Mouse (Mus musculus): ENCODE results near the gene Aaas. TPM values are rescaled to one million over a fixed set of nuclear protein-coding genes. Genes with fewer than 3 reads are reported as not detected.

Gene Aaas
- polyA plus RNA-seq, 1 experiment from 2014 or later: 74.7 TPM

DNA sequence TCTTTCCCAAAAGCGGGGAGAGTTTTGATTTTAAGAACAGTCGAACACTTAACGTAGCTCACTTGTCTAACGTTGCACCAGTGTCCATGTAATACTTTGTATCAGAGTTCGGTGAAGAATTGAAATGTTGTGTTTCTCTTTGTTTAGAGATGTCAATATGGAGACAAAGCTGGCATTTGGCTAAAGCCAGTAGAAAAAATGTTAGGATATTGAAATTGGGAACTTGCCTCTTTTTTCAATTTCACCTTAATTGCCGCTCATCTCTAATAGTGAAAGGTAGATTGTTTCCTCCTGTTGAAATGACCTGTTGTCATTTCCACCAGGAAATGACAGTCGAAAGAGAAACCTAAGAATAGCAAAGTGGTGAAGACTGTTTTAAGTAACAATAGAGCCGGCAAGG, 23.7 kb downstream of the Aaas start:
- H3K4me2 ChIP-seq: peak overlapping the region; percentile 73
- ATAC-seq: no peak
- H3K27ac ChIP-seq: no peak overlapping the region
- no peaks in the 10 kb centered on the region for H3K27me3 ChIP-seq (replicated peaks)
- H3K4me1 ChIP-seq: peaks cover 27% of the 10 kb centered on the region
- peaks cover 57% of the 10 kb centered on the region for H3K36me3 ChIP-seq
- H3K4me3 ChIP-seq: peak overlapping the region; percentile 75
- 50% methylated on average over 8 of the region's 8 CpGs for WGBS (ENCODE audit: insufficient replicate concordance)
- H3K9me3 ChIP-seq (replicated peaks): no peaks in the 10 kb centered on the region
- peak overlapping the region; percentile 78 for H3K9ac ChIP-seq

DNA sequence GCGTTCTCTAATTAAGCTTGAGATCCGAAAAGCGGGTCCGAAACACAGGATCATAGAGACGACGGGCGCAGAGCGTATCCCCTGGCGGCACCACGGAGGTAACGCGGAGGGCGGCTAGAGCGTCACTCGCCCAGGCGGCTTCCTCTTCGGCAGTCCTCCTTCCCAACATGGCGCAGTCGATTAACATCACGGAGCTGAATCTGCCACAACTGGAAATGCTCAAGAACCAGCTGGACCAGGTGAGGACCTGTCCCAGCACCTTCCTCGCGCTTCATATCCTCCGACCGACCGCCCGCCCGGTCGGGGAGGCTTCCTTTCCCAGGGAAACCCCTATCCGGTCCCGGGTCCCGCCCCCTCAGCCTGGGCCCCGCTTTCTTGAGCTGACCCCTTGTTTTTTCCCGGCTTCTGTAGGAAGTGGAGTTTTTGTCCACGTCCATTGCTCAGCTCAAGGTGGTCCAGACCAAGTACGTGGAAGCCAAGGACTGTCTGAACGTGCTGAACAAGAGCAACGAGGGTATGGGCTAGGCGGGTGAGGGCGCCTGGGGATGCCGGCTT, 24.5 kb downstream of the Aaas start, which contains the start of gene Pfdn5:
Gene Pfdn5 (plus strand): TSS at position 95 of the 555 bp plus-strand sequence.
- peak within 1 kb of the TSS; percentile 72 for H3K27ac ChIP-seq
- peak; percentile 91 for ATAC-seq
- peak within 1 kb of the TSS; percentile 75 for H3K4me3 ChIP-seq
- H3K9me3 ChIP-seq (replicated peaks): no peaks in the 10 kb centered on the region
- peaks cover 65% of the 10 kb centered on the region for H3K36me3 ChIP-seq
- H3K9ac ChIP-seq: peak within 1 kb of the TSS; percentile 78
- H3K4me2 ChIP-seq: peak within 1 kb of the TSS; percentile 73
- peaks cover 23% of the 10 kb centered on the region for H3K4me1 ChIP-seq
- H3K27me3 ChIP-seq (replicated peaks): no peaks in the 10 kb centered on the region
- under 1% methylated on average over 40 of the region's 40 CpGs for WGBS (ENCODE audit: insufficient replicate concordance)

GRCm38 (mm10) chr15:102324654-102325473, 25.7 kb downstream of the Aaas start:
- Histone ChIP-seq H3K27me3 (replicated peaks) (no peaks in the 10 kb centered on the region), H3K27ac (peak overlapping the region; percentile 49; the same call in 1 of the 2 replicates), H3K36me3 (peaks cover 68% of the 10 kb centered on the region), H3K4me3 (peak overlapping the region; percentile 75), H3K9me3 (replicated peaks) (no peaks in the 10 kb centered on the region), H3K4me1 (peaks cover 18% of the 10 kb centered on the region), H3K9ac (no peak overlapping the region), H3K4me2 (peak overlapping the region; percentile 73)
- no peak for ATAC-seq
- WGBS (ENCODE audit: insufficient replicate concordance): 72% methylated on average over 12 of the region's 12 CpGs

- H3K4me1 ChIP-seq: no peaks in the 10 kb centered on the region
- no peak overlapping the region for H3K4me2 ChIP-seq
- no peak overlapping the region for H3K4me3 ChIP-seq
- no peak for ATAC-seq
- H3K27me3 ChIP-seq (replicated peaks): no peaks in the 10 kb centered on the region
- H3K36me3 ChIP-seq: peaks cover 98% of the 10 kb centered on the region
- H3K9me3 ChIP-seq (replicated peaks): no peaks in the 10 kb centered on the region
- 79% methylated on average over 6 of the region's 6 CpGs for WGBS (ENCODE audit: insufficient replicate concordance)
- no peak overlapping the region for H3K9ac ChIP-seq
- no peak overlapping the region for H3K27ac ChIP-seq
Measured at GRCm38 (mm10) chr15:102316263-102316662, 34.3 kb downstream of the Aaas start.

DNA sequence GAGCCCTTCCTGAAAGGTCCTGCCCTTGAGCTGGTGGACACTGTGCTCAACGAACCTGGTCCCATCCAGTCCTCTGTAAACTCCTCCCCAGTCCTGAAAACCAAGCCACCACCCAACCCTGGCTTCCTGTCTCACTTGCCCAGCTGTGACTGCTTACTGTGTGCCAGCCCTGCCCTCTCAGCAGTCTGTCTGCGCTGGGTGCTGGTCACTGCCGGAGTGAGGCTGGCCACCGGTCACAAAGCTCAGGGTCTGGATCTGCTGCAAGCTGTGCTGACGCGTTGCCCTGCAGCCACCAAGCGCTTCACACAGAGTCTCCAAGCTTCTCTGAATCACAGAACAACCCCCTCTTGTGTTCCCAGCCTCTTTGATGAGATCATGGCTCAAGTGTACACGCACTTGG, 35.3 kb downstream of the Aaas start:
- no peak for ATAC-seq
- no peaks in the 10 kb centered on the region for H3K9me3 ChIP-seq (replicated peaks)
- no peaks in the 10 kb centered on the region for H3K4me1 ChIP-seq
- H3K9ac ChIP-seq: no peak overlapping the region
- no peak overlapping the region for H3K27ac ChIP-seq
- no peak overlapping the region for H3K4me2 ChIP-seq
- peaks cover 98% of the 10 kb centered on the region for H3K36me3 ChIP-seq
- H3K27me3 ChIP-seq (replicated peaks): no peaks in the 10 kb centered on the region
- H3K4me3 ChIP-seq: no peak overlapping the region
- WGBS (ENCODE audit: insufficient replicate concordance): 90% methylated on average over 8 of the region's 8 CpGs

- Histone ChIP-seq H3K27ac (no peak overlapping the region), H3K4me3 (no peak overlapping the region), H3K9me3 (replicated peaks) (no peaks in the 10 kb centered on the region), H3K9ac (no peak overlapping the region), H3K4me1 (no peaks in the 10 kb centered on the region), H3K36me3 (peaks cover 98% of the 10 kb centered on the region), H3K4me2 (no peak overlapping the region), H3K27me3 (replicated peaks) (no peaks in the 10 kb centered on the region)
- ATAC-seq: no peak
Measured at GRCm38 (mm10) chr15:102311489-102311888, 39.1 kb downstream of the Aaas start.

- H3K4me2 ChIP-seq: no peak overlapping the region
Measured at GRCm38 (mm10) chr15:102310074-102310845, 40.3 kb downstream of the Aaas start.

GRCm38 (mm10) chr15:102308717-102309116, 41.9 kb downstream of the Aaas start:
- Histone ChIP-seq H3K27ac (no peak overlapping the region), H3K9ac (no peak overlapping the region), H3K27me3 (replicated peaks) (no peaks in the 10 kb centered on the region), H3K4me3 (no peak overlapping the region), H3K9me3 (replicated peaks) (no peaks in the 10 kb centered on the region), H3K4me1 (peaks cover 3% of the 10 kb centered on the region; the same call in 1 of the 2 replicates), H3K36me3 (peaks cover 98% of the 10 kb centered on the region), H3K4me2 (no peak overlapping the region)
- no peak for ATAC-seq
- WGBS (ENCODE audit: insufficient replicate concordance): 87% methylated on average over 9 of the region's 9 CpGs

More at GRCm38 (mm10) chr15:102310074-102310845, 40.3 kb downstream of the Aaas start:
- 85% methylated on average over 10 of the region's 10 CpGs for WGBS (ENCODE audit: insufficient replicate concordance)
- H3K36me3 ChIP-seq: peaks cover 98% of the 10 kb centered on the region
- no peak for ATAC-seq
- no peak overlapping the region for H3K27ac ChIP-seq
- H3K4me1 ChIP-seq: peaks cover 3% of the 10 kb centered on the region; the same call in 1 of the 2 replicates
- H3K27me3 ChIP-seq (replicated peaks): no peaks in the 10 kb centered on the region
- H3K9me3 ChIP-seq (replicated peaks): no peaks in the 10 kb centered on the region
- no peak overlapping the region for H3K9ac ChIP-seq
- no peak overlapping the region for H3K4me3 ChIP-seq

GRCm38 (mm10) chr15:102302542-102302941, 48.0 kb downstream of the Aaas start:
- H3K4me2 ChIP-seq: no peak overlapping the region
- no peaks in the 10 kb centered on the region for H3K27me3 ChIP-seq (replicated peaks)
- H3K27ac ChIP-seq: no peak overlapping the region
- no peak overlapping the region for H3K4me3 ChIP-seq
- 86% methylated on average over 6 of the region's 6 CpGs for WGBS (ENCODE audit: insufficient replicate concordance)
- H3K36me3 ChIP-seq: peaks cover 96% of the 10 kb centered on the region
- H3K9me3 ChIP-seq (replicated peaks): no peaks in the 10 kb centered on the region
- no peak overlapping the region for H3K9ac ChIP-seq
- no peak for ATAC-seq
- peaks cover 25% of the 10 kb centered on the region for H3K4me1 ChIP-seq

- H3K4me3 ChIP-seq: peak overlapping the region; percentile 99
- 3% methylated on average over 24 of the region's 24 CpGs for WGBS (ENCODE audit: insufficient replicate concordance)
- peak overlapping the region; percentile 87 for H3K4me2 ChIP-seq
- H3K27me3 ChIP-seq (replicated peaks): no peaks in the 10 kb centered on the region
- peaks cover 53% of the 10 kb centered on the region for H3K4me1 ChIP-seq
- peaks cover 39% of the 10 kb centered on the region for H3K36me3 ChIP-seq
- ATAC-seq: peak; percentile 48; the same call in 1 of the 2 replicates
- no peaks in the 10 kb centered on the region for H3K9me3 ChIP-seq (replicated peaks)
- H3K27ac ChIP-seq: peak overlapping the region; percentile 81
- peak overlapping the region; percentile 88 for H3K9ac ChIP-seq
Measured at GRCm38 (mm10) chr15:102296368-102297006, 54.1 kb downstream of the Aaas start.

DNA sequence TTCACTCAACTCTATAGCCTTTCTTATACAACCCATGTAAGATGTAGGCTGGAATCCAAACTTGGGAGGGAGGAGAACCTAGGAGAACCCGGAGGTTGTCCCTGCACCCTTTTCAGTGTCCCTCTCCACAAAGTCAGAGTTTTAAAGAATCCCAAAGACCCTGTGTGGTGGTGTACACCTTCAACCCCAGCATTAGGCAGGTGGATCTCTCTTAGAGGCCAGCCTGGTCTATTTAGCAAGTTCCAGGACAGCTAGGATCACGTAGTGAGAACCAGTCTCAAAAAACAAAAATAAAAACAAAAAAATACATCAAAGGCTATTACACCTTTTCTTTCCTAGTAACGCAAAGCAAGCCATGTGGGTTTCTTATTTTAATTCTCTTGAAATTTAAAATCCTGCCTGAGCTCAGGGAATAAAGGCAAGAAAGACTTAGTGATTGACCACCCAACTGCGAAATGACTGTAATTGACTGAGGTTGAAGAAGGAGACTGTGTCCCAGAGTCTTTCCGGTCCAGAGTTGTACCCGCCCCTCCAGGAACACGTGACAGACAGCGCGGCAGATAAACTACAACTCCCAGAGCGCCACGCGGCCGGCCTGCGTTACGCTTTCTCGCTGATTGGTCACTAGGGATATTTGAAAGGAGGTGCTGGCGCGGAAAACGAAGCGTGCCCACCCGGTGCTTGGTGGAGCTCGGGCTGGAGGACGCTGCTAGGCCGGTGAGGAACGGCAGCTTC, 54.8 kb downstream of the Aaas start, which contains the start of gene Espl1:
Gene Espl1 (plus strand): TSS at position 634 of the 735 bp plus-strand sequence.
- H3K9me3 ChIP-seq (replicated peaks): no peaks in the 10 kb centered on the region
- peak within 1 kb of the TSS; percentile 81 for H3K27ac ChIP-seq
- 7% methylated on average over 25 of the region's 25 CpGs for WGBS (ENCODE audit: insufficient replicate concordance)
- peak within 1 kb of the TSS; percentile 88 for H3K9ac ChIP-seq
- H3K4me2 ChIP-seq: peak within 1 kb of the TSS; percentile 87
- H3K27me3 ChIP-seq (replicated peaks): no peaks in the 10 kb centered on the region
- peak; percentile 96 for ATAC-seq
- H3K4me1 ChIP-seq: peaks cover 53% of the 10 kb centered on the region
- peaks cover 32% of the 10 kb centered on the region for H3K36me3 ChIP-seq
- H3K4me3 ChIP-seq: peak within 1 kb of the TSS; percentile 99

Data from liver, embryonic 12.5 days (tissue).